Mouse (Mus musculus) embryo, embryonic 10.5 days (tissue): ENCODE measurements around the gene Ccdc57.
"Not testable (repeated sequence)": the region's sequence is repeated elsewhere in the genome, so short reads cannot be mapped to it uniquely, and the experiment has no call there.

Experiments used
- DNase-seq: peaks from one replicate; pipeline ENCODE4 v3.0.0-alpha.2; 2015; ENCODE audit warnings: low spot score

Gene Ccdc57

GRCm38 (mm10) chr11:120903159-120903850, 29.4 kb downstream of the Ccdc57 start:
- no peak for DNase-seq

- DNase-seq = no peak
Observed at GRCm38 (mm10) chr11:120902487-120903142, 30.1 kb downstream of the Ccdc57 start.

- no peak for DNase-seq
Observed at GRCm38 (mm10) chr11:120901729-120902486, 30.8 kb downstream of the Ccdc57 start.

- DNase-seq = no peak
Observed at GRCm38 (mm10) chr11:120900276-120901244, 32.1 kb downstream of the Ccdc57 start.

- DNase-seq = no peak
Observed at GRCm38 (mm10) chr11:120898114-120898548, 34.5 kb downstream of the Ccdc57 start.

GRCm38 (mm10) chr11:120895441-120895840, 37.2 kb downstream of the Ccdc57 start:
- no peak for DNase-seq

- DNase-seq = no peak
Observed at GRCm38 (mm10) chr11:120894397-120894796, 38.3 kb downstream of the Ccdc57 start.

GRCm38 (mm10) chr11:120889216-120889615, 43.5 kb downstream of the Ccdc57 start:
- DNase-seq = no peak

- DNase-seq = no peak
Observed at GRCm38 (mm10) chr11:120888718-120889117, 44.0 kb downstream of the Ccdc57 start.

- no peak for DNase-seq
Observed at GRCm38 (mm10) chr11:120887502-120887901, 45.2 kb downstream of the Ccdc57 start.

- DNase-seq = no peak
Observed at GRCm38 (mm10) chr11:120886462-120886861, 46.2 kb downstream of the Ccdc57 start.

GRCm38 (mm10) chr11:120883601-120884000, 49.1 kb downstream of the Ccdc57 start:
- no peak for DNase-seq

GRCm38 (mm10) chr11:120882931-120883330, 49.7 kb downstream of the Ccdc57 start:
- DNase-seq = no peak

GRCm38 (mm10) chr11:120873206-120873605, 59.5 kb downstream of the Ccdc57 start:
- DNase-seq = no peak

GRCm38 (mm10) chr11:120871521-120871920, 61.2 kb downstream of the Ccdc57 start:
- no peak for DNase-seq

GRCm38 (mm10) chr11:120865816-120866215, 66.9 kb downstream of the Ccdc57 start:
- no peak for DNase-seq

GRCm38 (mm10) chr11:120862819-120863218, 69.9 kb downstream of the Ccdc57 start:
- no peak for DNase-seq

GRCm38 (mm10) chr11:120855938-120856337, 76.7 kb downstream of the Ccdc57 start:
- DNase-seq = not testable (repeated sequence)

GRCm38 (mm10) chr11:120853788-120854187, 78.9 kb downstream of the Ccdc57 start:
- DNase-seq = no peak

GRCm38 (mm10) chr11:120853158-120853557, 79.5 kb downstream of the Ccdc57 start:
- DNase-seq = no peak

- DNase-seq = no peak
Observed at GRCm38 (mm10) chr11:120852083-120852935, 80.4 kb downstream of the Ccdc57 start.
